Mouse (Mus musculus) liver, embryonic 15.5 days (tissue): Measurements from ENCODE around the gene Lactbl1. TPM values are rescaled to one million over a fixed set of nuclear protein-coding genes. Genes with fewer than 3 reads are reported as not detected.

Experiments used
- ATAC-seq: fragments of 200-750 bp; cut with Nextera tagmentation; 2 replicates; pipeline ENCODE4 v1.8.0; 2017; ENCODE audit warnings: moderate number of reproducible peaks, mild to moderate bottlenecking, moderate library complexity; ENCODE audit not compliant: insufficient read depth
- H3K27ac ChIP-seq: fragments of 300-500 bp; sonication (generic); replicated peaks from 2 replicates; pipeline ENCODE4 v1.5.1; 2015; ENCODE audit warnings: mild to moderate bottlenecking, inconsistent platforms
- H3K27me3 ChIP-seq: fragments of 300-500 bp; sonication (generic); 2 replicates; pipeline ENCODE4 v1.6.1; 2015; ENCODE audit warnings: mild to moderate bottlenecking, inconsistent platforms
- H3K36me3 ChIP-seq: fragments of 300-500 bp; sonication (generic); replicated peaks from 2 replicates; pipeline ENCODE4 v1.6.1; 2015; ENCODE audit warnings: moderate library complexity, mild to moderate bottlenecking, inconsistent platforms
- H3K4me1 ChIP-seq: fragments of 300-500 bp; sonication (generic); replicated peaks from 2 replicates; pipeline ENCODE4 v1.6.1; 2015; ENCODE audit warnings: inconsistent platforms
- H3K4me2 ChIP-seq: fragments of 300-500 bp; sonication (generic); 2 replicates; pipeline ENCODE4 v1.6.1; 2015; ENCODE audit warnings: moderate library complexity, mild to moderate bottlenecking, inconsistent platforms
- H3K4me3 ChIP-seq: fragments of 300-500 bp; sonication (generic); replicated peaks from 2 replicates; pipeline ENCODE4 v1.5.1; 2015; ENCODE audit warnings: mild to moderate bottlenecking, inconsistent platforms
- H3K9ac ChIP-seq: fragments of 300-500 bp; sonication (generic); 2 replicates; pipeline ENCODE4 v1.6.1; 2015; ENCODE audit warnings: moderate library complexity, mild to moderate bottlenecking, inconsistent platforms
- H3K9me3 ChIP-seq: fragments of 300-500 bp; sonication (generic); replicated peaks from 2 replicates; pipeline ENCODE4 v1.6.1; 2016; ENCODE audit warnings: inconsistent platforms
- WGBS: fragments of 180-500 bp; shearing (Covaris S2); methylation state at CpG from one replicate; pipeline ENCODE4 v1.1.7; 2015; ENCODE audit warnings: mixed read lengths; ENCODE audit not compliant: insufficient replicate concordance; 5-methylcytosine and 5-hydroxymethylcytosine counted together
- microRNA-seq: library from miRNA; unstranded; fragments of <30 nt; microRNA quantifications from one replicate; pipeline ENCODE4, GENCODE M21; 2016
- polyA plus RNA-seq: library from polyadenylated mRNA; unstranded; fragments of >200 nt; fragmentation: Nextera tagmentation; extraction: Ambion mirVana; gene quantifications from 2 replicates; pipeline ENCODE4 v1.2.1, GENCODE M21; 2015

Gene Lactbl1
- polyA plus RNA-seq, 1 experiment from 2014 or later, result not detected

GRCm38 (mm10) chr4:136685431-136685869 is 63.0 kb downstream of the Lactbl1 start:
- Histone ChIP-seq H3K9me3 (no peaks in the 10 kb centered on the region), H3K9ac (no peak overlapping the region), H3K36me3 (no peaks in the 10 kb centered on the region), H3K4me1 (no peaks in the 10 kb centered on the region), H3K27ac (no peak overlapping the region), H3K4me3 (no peak overlapping the region), H3K27me3 (no peaks in the 10 kb centered on the region), H3K4me2 (no peak overlapping the region)
- no peak for ATAC-seq
- WGBS, result 57% methylated on average over 10 of the region's 10 CpGs

- Histone ChIP-seq H3K27me3 (no peaks in the 10 kb centered on the region), H3K27ac (no peak overlapping the region), H3K4me2 (no peak overlapping the region), H3K4me3 (no peak overlapping the region), H3K9me3 (no peaks in the 10 kb centered on the region), H3K4me1 (no peaks in the 10 kb centered on the region), H3K9ac (no peak overlapping the region), H3K36me3 (no peaks in the 10 kb centered on the region)
- ATAC-seq, result no peak
- WGBS, result 44% methylated on average over 4 of the region's 4 CpGs
Observed at GRCm38 (mm10) chr4:136688113-136688512, 65.7 kb downstream of the Lactbl1 start.

Small RNAs within 50 kb of the gene (microRNA-seq; reads per million reads assigned to microRNA genes)
- not detected for gene Gm22180

Other genes starting within 250 kb of the Lactbl1 start
- not detected in 2 replicates for gene Htr1d, start 199.1 kb upstream of the Lactbl1 start, polyA plus RNA-seq
- 0.08 and 0.10 TPM in 2 replicates for gene 6030445D17Rik, start 160.4 kb upstream of the Lactbl1 start, polyA plus RNA-seq
- gene Luzp1, start 152.9 kb upstream of the Lactbl1 start, polyA plus RNA-seq, result 10.9 and 12.8 TPM in 2 replicates
- gene Kdm1a, start 19.9 kb upstream of the Lactbl1 start, polyA plus RNA-seq, result 9.5 and 9.7 TPM in 2 replicates
- not detected in 2 replicates for gene Tex46, start 12.2 kb upstream of the Lactbl1 start, polyA plus RNA-seq
- 0.23 and 0.28 TPM in 2 replicates for gene Ephb2, start 213.4 kb downstream of the Lactbl1 start, polyA plus RNA-seq